Mouse (Mus musculus) midbrain, postnatal 0 days (tissue): ENCODE measurements around the gene Sema4d. TPM values are rescaled to one million over a fixed set of nuclear protein-coding genes. Genes with fewer than 3 reads are reported as not detected.

Experiments used
- ATAC-seq: fragments of 200-750 bp; cut with Nextera tagmentation; 2 replicates; pipeline ENCODE4 v1.8.0; 2017; ENCODE audit warnings: moderate number of reproducible peaks, mild to moderate bottlenecking, moderate TSS enrichment, moderate library complexity; ENCODE audit not compliant: low FRiP score
- DNase-seq: peaks from one replicate; pipeline ENCODE4 v3.0.0-alpha.2; 2015; ENCODE audit warnings: low spot score
- H3K27ac ChIP-seq: fragments of 300-500 bp; sonication (generic); 2 replicates; pipeline ENCODE4 v1.5.1; 2014; ENCODE audit warnings: low read depth, mild to moderate bottlenecking, low read length, mixed read lengths
- H3K27me3 ChIP-seq: fragments of 300-500 bp; sonication (generic); 2 replicates; pipeline ENCODE4 v1.6.1; 2014; ENCODE audit warnings: low read length, control low read depth, mixed read lengths; ENCODE audit not compliant: insufficient read depth
- H3K36me3 ChIP-seq: fragments of 300-500 bp; sonication (generic); 2 replicates; pipeline ENCODE4 v1.6.1; 2014; ENCODE audit warnings: low read length, control low read depth, mixed read lengths; ENCODE audit not compliant: insufficient read depth
- H3K4me1 ChIP-seq: fragments of 300-500 bp; sonication (generic); 2 replicates; pipeline ENCODE4 v1.6.1; 2014; ENCODE audit warnings: mild to moderate bottlenecking, control low read depth, antibody characterized with exemption, low read length, mixed read lengths; ENCODE audit not compliant: insufficient read depth
- H3K4me2 ChIP-seq: fragments of 300-500 bp; sonication (generic); 2 replicates; pipeline ENCODE4 v1.6.1; 2014; ENCODE audit warnings: low read depth, mild to moderate bottlenecking, low read length, mixed read lengths; ENCODE audit not compliant: poor library complexity, severe bottlenecking
- H3K4me3 ChIP-seq: fragments of 300-500 bp; sonication (generic); 2 replicates; pipeline ENCODE4 v1.5.1; 2014; ENCODE audit warnings: low read depth, mild to moderate bottlenecking, low read length, moderate library complexity
- H3K9ac ChIP-seq: fragments of 300-500 bp; sonication (generic); replicated peaks from 2 replicates; pipeline ENCODE4 v1.6.1; 2014; ENCODE audit warnings: mild to moderate bottlenecking, low read length, moderate library complexity, mixed read lengths; ENCODE audit not compliant: poor library complexity, severe bottlenecking
- H3K9me3 ChIP-seq: fragments of 300-500 bp; sonication (generic); 2 replicates; pipeline ENCODE4 v1.6.1; 2016; ENCODE audit warnings: low read length, control low read depth
- CTCF ChIP-seq: IDR thresholded peaks from 2 replicates; pipeline ENCODE4 v1.5.1; 2016; ENCODE audit warnings: antibody characterized with exemption, mild to moderate bottlenecking
- WGBS: fragments of 180-500 bp; shearing (Covaris S2); extraction: QIAGEN DNeasy Blood & Tissue Kit; methylation state at CpG from one replicate; pipeline ENCODE4 v1.1.7; 2014; 5-methylcytosine and 5-hydroxymethylcytosine counted together
- polyA plus RNA-seq: library from polyadenylated mRNA; unstranded; fragments of >200 nt; fragmentation: Nextera tagmentation; extraction: Ambion mirVana; gene quantifications from 2 replicates; pipeline ENCODE4 v1.2.1, GENCODE M21; 2015
- total RNA-seq: library from RNA; depleted of rRNA; stranded (reverse); fragments of >200 nt; gene quantifications from 2 replicates; pipeline ENCODE4 v1.2.3, GENCODE M21; 2014; rRNA removed

Sema4d gene
- total RNA-seq (19.3 and 19.8 TPM in 2 replicates), polyA plus RNA-seq (13.6 and 13.7 TPM in 2 replicates)

DNA sequence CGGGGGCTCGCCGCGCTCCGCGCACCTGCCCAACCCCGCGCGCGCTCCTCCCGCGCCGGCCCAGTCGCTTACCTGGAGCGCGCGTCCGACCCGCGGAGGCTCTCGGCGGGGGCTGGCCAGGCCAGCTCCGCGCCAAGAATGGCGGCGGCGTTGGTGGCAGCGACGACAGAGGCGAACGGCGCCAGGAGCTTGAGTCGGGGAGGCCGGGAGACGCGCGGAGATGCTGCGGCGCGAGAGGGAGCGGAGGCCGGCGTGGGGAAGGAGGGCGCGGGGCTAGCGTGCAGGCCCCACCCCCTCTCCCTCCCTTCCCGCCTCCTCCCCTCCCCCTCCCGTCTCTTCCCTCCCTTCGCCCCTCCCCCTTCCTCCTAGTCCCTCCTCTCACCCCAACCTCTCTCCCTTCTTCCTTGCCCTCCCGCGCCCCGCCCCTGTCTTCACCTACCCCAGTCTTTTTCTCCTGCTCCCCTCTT lies at the start of gene Sema4d:
TSS of gene Sema4d (minus strand) at position 323 of the 467 bp plus-strand sequence.
- ATAC-seq (peak; percentile 55), DNase-seq (peak; percentile 88)
- Histone ChIP-seq H3K4me2 (peak within 1 kb of the TSS; percentile 84), H3K4me3 (peak within 1 kb of the TSS; percentile 94), H3K36me3 (no peaks in the 10 kb centered on the region), H3K9ac (peak within 1 kb of the TSS; percentile 93), H3K9me3 (no peaks in the 10 kb centered on the region), H3K27me3 (no peaks in the 10 kb centered on the region), H3K4me1 (peaks cover 18% of the 10 kb centered on the region), H3K27ac (peak within 1 kb of the TSS; percentile 82)
- TF ChIP-seq CTCF = no peak
- WGBS = 0% methylated on average over 25 of the region's 52 CpGs

DNA sequence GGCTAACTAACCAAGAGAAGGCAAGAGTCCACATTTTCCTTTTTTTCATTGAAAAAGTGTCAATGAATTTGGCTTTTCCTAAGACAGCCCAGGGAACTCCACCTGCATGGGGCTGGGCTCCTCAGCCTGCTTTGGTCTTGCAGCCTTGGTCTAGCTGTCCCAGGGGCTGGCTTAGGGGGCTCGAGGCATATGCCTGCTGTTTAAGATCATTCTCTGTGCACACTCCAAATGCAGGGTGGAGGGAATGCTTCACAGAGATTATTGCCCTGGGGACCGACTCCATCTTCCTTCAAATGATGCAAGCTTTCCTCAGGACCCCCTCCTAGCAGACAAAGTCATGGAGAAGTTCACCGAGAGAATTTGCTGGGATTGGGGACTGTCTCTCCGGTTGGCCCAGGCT lies 49.8 kb upstream of the Sema4d start:
- DNase-seq (no peak), ATAC-seq (no peak)
- Histone ChIP-seq H3K27ac (no peak overlapping the region), H3K36me3 (no peaks in the 10 kb centered on the region), H3K4me2 (no peak overlapping the region), H3K4me3 (no peak overlapping the region), H3K27me3 (peaks cover 29% of the 10 kb centered on the region), H3K4me1 (peaks cover 7% of the 10 kb centered on the region; the same call in 1 of the 2 replicates), H3K9me3 (no peaks in the 10 kb centered on the region), H3K9ac (no peak overlapping the region)
- TF ChIP-seq CTCF = no peak
- 52% methylated on average over 4 of the region's 4 CpGs for WGBS

DNA sequence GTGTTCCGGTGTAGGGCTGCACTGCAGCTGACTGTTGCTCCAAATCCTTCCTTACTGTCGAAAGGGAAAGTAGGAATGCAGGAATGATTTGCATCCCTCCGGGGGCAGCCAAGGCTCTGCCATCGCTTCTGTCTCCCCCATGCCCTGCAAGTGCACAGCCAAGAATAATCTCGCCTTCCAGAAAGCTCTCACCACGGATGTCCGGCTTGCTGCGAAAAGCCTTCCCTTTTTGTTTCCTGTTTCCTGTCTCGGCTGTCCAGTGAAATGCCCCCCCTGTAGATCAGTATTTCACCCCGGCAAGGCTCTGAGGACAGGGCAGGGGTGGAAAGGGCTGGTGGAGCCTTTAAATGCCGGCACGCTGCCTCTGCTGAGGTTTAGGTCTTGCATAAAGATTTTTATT lies 49.2 kb upstream of the Sema4d start:
- no peak overlapping the region for H3K4me2 ChIP-seq
- no peak overlapping the region for H3K4me3 ChIP-seq
- no peaks in the 10 kb centered on the region for H3K9me3 ChIP-seq
- WGBS = 14% methylated on average over 12 of the region's 12 CpGs
- peaks cover 3% of the 10 kb centered on the region; the same call in 1 of the 2 replicates for H3K4me1 ChIP-seq
- no peak for ATAC-seq
- peaks cover 32% of the 10 kb centered on the region for H3K27me3 ChIP-seq
- H3K9ac ChIP-seq = no peak overlapping the region
- TF ChIP-seq CTCF = no peak
- DNase-seq = no peak
- no peaks in the 10 kb centered on the region for H3K36me3 ChIP-seq
- no peak overlapping the region for H3K27ac ChIP-seq

DNA sequence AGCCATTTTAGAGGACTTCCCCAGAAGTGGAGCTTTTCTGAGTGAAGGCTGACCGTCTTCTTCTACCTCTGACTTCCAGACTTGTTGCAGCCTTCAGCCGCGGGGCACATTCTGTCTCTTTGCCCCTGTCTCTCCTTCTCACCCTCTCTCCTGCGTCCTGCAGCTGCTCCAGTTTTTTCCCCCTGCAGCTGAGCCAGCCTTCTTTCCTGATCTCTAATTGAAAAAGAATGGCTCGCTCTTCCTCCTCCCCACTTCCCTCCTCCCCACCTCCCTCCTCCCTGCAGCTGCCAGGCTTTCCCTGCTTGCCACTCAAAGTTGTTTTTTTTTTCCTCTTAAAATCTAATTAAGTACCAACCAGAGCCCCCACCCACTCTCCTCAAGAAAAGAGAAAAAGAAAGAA lies 48.6 kb upstream of the Sema4d start:
- no peak for TF ChIP-seq CTCF
- Histone ChIP-seq H3K27ac (no peak overlapping the region), H3K4me2 (no peak overlapping the region), H3K9ac (no peak overlapping the region), H3K9me3 (no peaks in the 10 kb centered on the region), H3K27me3 (peaks cover 32% of the 10 kb centered on the region), H3K4me1 (peaks cover 3% of the 10 kb centered on the region; the same call in 1 of the 2 replicates), H3K4me3 (no peak overlapping the region), H3K36me3 (no peaks in the 10 kb centered on the region)
- ATAC-seq (no peak), DNase-seq (no peak)
- 13% methylated on average over 5 of the region's 5 CpGs for WGBS

DNA sequence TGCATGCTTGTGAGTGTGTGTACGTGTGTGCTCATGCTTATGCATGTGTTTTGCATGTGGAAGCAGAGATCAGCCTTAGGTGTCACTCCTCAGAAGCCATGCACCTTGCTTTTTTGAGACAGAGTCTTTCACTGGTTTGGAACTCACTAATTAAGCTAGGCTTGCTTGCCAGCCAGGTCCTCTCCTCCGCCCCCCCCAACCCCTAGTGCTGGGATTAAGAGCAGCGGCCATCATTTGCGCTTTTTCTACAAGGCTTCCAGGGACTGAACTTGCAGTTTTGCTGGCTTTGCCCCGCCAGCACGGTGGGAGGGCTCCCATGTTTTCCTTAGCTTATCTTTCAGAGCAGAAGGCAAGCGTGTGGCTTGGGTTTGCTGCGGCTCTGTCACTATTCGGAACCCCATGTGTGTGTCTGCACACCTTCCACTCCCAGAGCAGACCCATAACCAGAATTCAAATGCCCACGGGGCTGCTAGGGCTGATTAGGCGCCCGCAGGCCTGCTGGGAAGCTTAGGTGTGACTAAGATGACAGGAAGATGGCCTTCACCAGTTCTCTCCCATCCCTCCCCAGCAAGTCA lies 48.1 kb upstream of the Sema4d start:
- peaks cover 3% of the 10 kb centered on the region; the same call in 1 of the 2 replicates for H3K4me1 ChIP-seq
- no peak overlapping the region for H3K4me3 ChIP-seq
- no peak overlapping the region for H3K27ac ChIP-seq
- no peaks in the 10 kb centered on the region for H3K9me3 ChIP-seq
- no peaks in the 10 kb centered on the region for H3K36me3 ChIP-seq
- peaks cover 32% of the 10 kb centered on the region for H3K27me3 ChIP-seq
- no peak for DNase-seq
- 18% methylated on average over 12 of the region's 12 CpGs for WGBS
- H3K9ac ChIP-seq = no peak overlapping the region
- no peak for TF ChIP-seq CTCF
- H3K4me2 ChIP-seq = no peak overlapping the region
- ATAC-seq = no peak

DNA sequence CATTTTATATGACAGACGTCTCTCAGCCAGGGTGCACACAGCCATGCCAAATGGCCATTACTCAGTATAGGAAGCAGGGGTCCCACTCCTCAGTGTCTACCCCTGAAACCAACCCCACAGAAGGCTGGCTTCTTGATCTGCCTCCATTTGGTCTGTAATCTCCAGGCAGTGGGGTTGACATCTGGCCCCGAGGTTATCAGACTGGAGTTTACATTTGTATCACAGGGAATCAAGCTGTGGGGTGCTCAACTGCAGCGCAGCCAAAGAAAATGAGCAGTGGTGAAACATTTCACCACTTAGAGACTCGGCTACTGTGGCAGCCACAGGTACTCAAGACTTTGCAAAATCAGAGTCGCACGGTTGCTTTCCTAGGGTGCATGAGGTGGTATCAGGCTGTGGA lies 47.2 kb upstream of the Sema4d start:
- Histone ChIP-seq H3K4me1 (peaks cover 3% of the 10 kb centered on the region; the same call in 1 of the 2 replicates), H3K9ac (no peak overlapping the region), H3K27ac (no peak overlapping the region), H3K27me3 (peaks cover 32% of the 10 kb centered on the region), H3K4me3 (no peak overlapping the region), H3K4me2 (no peak overlapping the region), H3K9me3 (no peaks in the 10 kb centered on the region), H3K36me3 (no peaks in the 10 kb centered on the region)
- 45% methylated on average over 6 of the region's 6 CpGs for WGBS
- no peak for TF ChIP-seq CTCF
- DNase-seq = no peak
- no peak for ATAC-seq
